Mouse (Mus musculus) kidney, embryonic 16.5 days (tissue): ENCODE measurements around the gene Cox6a2. TPM values are rescaled to one million over a fixed set of nuclear protein-coding genes. Genes with fewer than 3 reads are reported as not detected.
"Not testable (repeated sequence)": the region's sequence is repeated elsewhere in the genome, so short reads cannot be mapped to it uniquely, and the experiment has no call there.

Experiments used
- ATAC-seq: fragments of 200-750 bp; cut with Nextera tagmentation; 2 replicates; pipeline ENCODE4 v1.8.0; 2017; ENCODE audit warnings: moderate TSS enrichment; ENCODE audit not compliant: low FRiP score, low TSS enrichment
- H3K27ac ChIP-seq: fragments of 300-500 bp; sonication (generic); 2 replicates; pipeline ENCODE4 v1.5.1; 2014; ENCODE audit warnings: low read length
- H3K27me3 ChIP-seq: fragments of 300-500 bp; sonication (generic); 2 replicates; pipeline ENCODE4 v1.6.1; 2014; ENCODE audit warnings: low read length, control low read depth, mixed read lengths; ENCODE audit not compliant: insufficient read depth
- H3K36me3 ChIP-seq: fragments of 300-500 bp; sonication (generic); 2 replicates; pipeline ENCODE4 v1.6.1; 2014; ENCODE audit warnings: low read length, control low read depth, mixed read lengths; ENCODE audit not compliant: insufficient read depth
- H3K4me1 ChIP-seq: fragments of 300-500 bp; sonication (generic); 2 replicates; pipeline ENCODE4 v1.6.1; 2014; ENCODE audit warnings: low read length, control low read depth, mixed read lengths; ENCODE audit not compliant: insufficient read depth
- H3K4me2 ChIP-seq: fragments of 300-500 bp; sonication (generic); replicated peaks from 2 replicates; pipeline ENCODE4 v1.6.1; 2014; ENCODE audit warnings: low read depth, low read length
- H3K4me3 ChIP-seq: fragments of 300-500 bp; sonication (generic); 2 replicates; pipeline ENCODE4 v1.5.1; 2014; ENCODE audit warnings: mild to moderate bottlenecking, low read length
- H3K9ac ChIP-seq: fragments of 300-500 bp; sonication (generic); replicated peaks from 2 replicates; pipeline ENCODE4 v1.6.1; 2014; ENCODE audit warnings: low read length
- H3K9me3 ChIP-seq: fragments of 300-500 bp; sonication (generic); 2 replicates; pipeline ENCODE4 v1.6.1; 2016; ENCODE audit warnings: low read length, control low read depth
- WGBS: fragments of 180-500 bp; shearing (Covaris S2); extraction: QIAGEN DNeasy Blood & Tissue Kit; methylation state at CpG from one replicate; pipeline ENCODE4 v1.1.7; 2014; 5-methylcytosine and 5-hydroxymethylcytosine counted together
- polyA plus RNA-seq: library from polyadenylated mRNA; unstranded; fragments of >200 nt; fragmentation: Nextera tagmentation; extraction: Ambion mirVana; gene quantifications from 2 replicates; pipeline ENCODE4 v1.2.1, GENCODE M21; 2015

The Cox6a2 gene
- polyA plus RNA-seq, 1 experiment from 2014 or later: 1.7 TPM

- no peaks in the 10 kb centered on the region for H3K27me3 ChIP-seq
- H3K4me2 ChIP-seq: no peak overlapping the region
- H3K9me3 ChIP-seq: no peaks in the 10 kb centered on the region
- no peak overlapping the region for H3K9ac ChIP-seq
- 78% methylated on average over 9 of the region's 9 CpGs for WGBS
- no peak overlapping the region for H3K4me3 ChIP-seq
- no peak overlapping the region for H3K27ac ChIP-seq
- H3K4me1 ChIP-seq: no peaks in the 10 kb centered on the region
- ATAC-seq: no peak
- H3K36me3 ChIP-seq: no peaks in the 10 kb centered on the region
Measured at GRCm38 (mm10) chr7:128203071-128203470, 3.1 kb downstream of the Cox6a2 start.

DNA sequence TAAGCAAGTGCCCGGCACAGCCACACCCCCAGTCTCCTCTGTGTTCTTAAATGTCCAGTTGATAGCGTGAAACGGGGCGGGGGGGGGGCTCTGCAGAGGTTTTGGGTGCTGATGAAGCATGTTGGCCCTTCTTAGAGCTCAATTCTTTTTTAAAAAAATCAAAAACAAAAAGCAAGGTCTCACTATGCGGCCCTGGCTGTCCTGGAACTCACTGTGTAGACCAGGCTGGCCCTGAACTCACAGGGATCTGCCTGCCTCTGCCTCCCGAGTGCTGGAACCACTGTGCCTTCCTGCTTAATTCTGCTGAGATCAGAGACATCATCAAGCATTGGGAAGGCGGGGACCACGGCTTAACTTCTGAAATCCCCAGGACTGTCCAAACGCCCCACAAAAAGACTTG is 4.6 kb downstream of the Cox6a2 start:
- WGBS: 84% methylated on average over 9 of the region's 9 CpGs
- no peak for ATAC-seq
- Histone ChIP-seq H3K9ac (no peak overlapping the region), H3K4me1 (no peaks in the 10 kb centered on the region), H3K4me2 (no peak overlapping the region), H3K9me3 (no peaks in the 10 kb centered on the region), H3K27ac (no peak overlapping the region), H3K36me3 (no peaks in the 10 kb centered on the region), H3K4me3 (no peak overlapping the region), H3K27me3 (no peaks in the 10 kb centered on the region)

DNA sequence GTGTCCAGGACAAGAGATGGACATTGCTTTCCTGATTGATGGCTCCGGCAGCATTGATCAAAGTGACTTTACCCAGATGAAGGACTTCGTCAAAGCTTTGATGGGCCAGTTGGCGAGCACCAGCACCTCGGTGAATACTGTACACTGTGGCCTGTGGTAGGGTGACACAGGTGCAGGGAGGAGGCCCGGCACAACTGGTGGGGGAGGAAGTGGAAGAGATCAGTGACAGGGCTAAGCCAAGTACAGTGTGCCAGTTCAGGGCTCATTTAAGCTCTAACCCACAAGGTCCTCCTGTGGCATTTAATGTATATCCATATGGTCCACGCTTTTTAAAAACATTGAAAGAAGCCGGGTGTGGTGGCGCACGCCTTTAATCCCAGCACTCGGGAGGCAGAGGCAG is 24.5 kb downstream of the Cox6a2 start:
- Histone ChIP-seq H3K4me2 (no peak overlapping the region), H3K4me1 (no peaks in the 10 kb centered on the region), H3K36me3 (no peaks in the 10 kb centered on the region), H3K9ac (no peak overlapping the region), H3K9me3 (no peaks in the 10 kb centered on the region), H3K27me3 (no peaks in the 10 kb centered on the region), H3K27ac (no peak overlapping the region), H3K4me3 (no peak overlapping the region)
- no peak for ATAC-seq
- WGBS: 89% methylated on average over 10 of the region's 10 CpGs

GRCm38 (mm10) chr7:128180546-128180945 is 25.6 kb downstream of the Cox6a2 start:
- Histone ChIP-seq H3K27me3 (no peaks in the 10 kb centered on the region), H3K36me3 (no peaks in the 10 kb centered on the region), H3K4me3 (no peak overlapping the region), H3K4me1 (no peaks in the 10 kb centered on the region), H3K9me3 (no peaks in the 10 kb centered on the region), H3K4me2 (no peak overlapping the region), H3K9ac (no peak overlapping the region), H3K27ac (no peak overlapping the region)
- 74% methylated on average over 6 of the region's 6 CpGs for WGBS
- no peak for ATAC-seq

GRCm38 (mm10) chr7:128180126-128180525 is 26.1 kb downstream of the Cox6a2 start:
- ATAC-seq: no peak
- no peaks in the 10 kb centered on the region for H3K9me3 ChIP-seq

GRCm38 (mm10) chr7:128178385-128178784 is 27.8 kb downstream of the Cox6a2 start:
- no peak overlapping the region for H3K4me3 ChIP-seq
- H3K4me1 ChIP-seq: no peaks in the 10 kb centered on the region
- no peaks in the 10 kb centered on the region for H3K36me3 ChIP-seq
- no peaks in the 10 kb centered on the region for H3K9me3 ChIP-seq
- no peaks in the 10 kb centered on the region for H3K27me3 ChIP-seq
- no peak overlapping the region for H3K4me2 ChIP-seq
- no peak overlapping the region for H3K9ac ChIP-seq
- no peak overlapping the region for H3K27ac ChIP-seq
- no peak for ATAC-seq
- 78% methylated on average over 2 of the region's 2 CpGs for WGBS

More at GRCm38 (mm10) chr7:128180126-128180525, 26.1 kb downstream of the Cox6a2 start:
- Histone ChIP-seq H3K4me1 (no peaks in the 10 kb centered on the region), H3K4me2 (no peak overlapping the region), H3K27ac (no peak overlapping the region), H3K4me3 (no peak overlapping the region), H3K27me3 (no peaks in the 10 kb centered on the region), H3K36me3 (no peaks in the 10 kb centered on the region), H3K9ac (no peak overlapping the region)
- WGBS: 70% methylated on average over 7 of the region's 7 CpGs

- Histone ChIP-seq H3K4me2 (no peak overlapping the region), H3K9me3 (no peaks in the 10 kb centered on the region), H3K9ac (no peak overlapping the region), H3K36me3 (no peaks in the 10 kb centered on the region), H3K27me3 (no peaks in the 10 kb centered on the region), H3K4me3 (no peak overlapping the region), H3K27ac (no peak overlapping the region), H3K4me1 (no peaks in the 10 kb centered on the region)
- ATAC-seq: no peak
- 77% methylated on average over 3 of the region's 3 CpGs for WGBS
Measured at GRCm38 (mm10) chr7:128169996-128170395, 36.2 kb downstream of the Cox6a2 start.

DNA sequence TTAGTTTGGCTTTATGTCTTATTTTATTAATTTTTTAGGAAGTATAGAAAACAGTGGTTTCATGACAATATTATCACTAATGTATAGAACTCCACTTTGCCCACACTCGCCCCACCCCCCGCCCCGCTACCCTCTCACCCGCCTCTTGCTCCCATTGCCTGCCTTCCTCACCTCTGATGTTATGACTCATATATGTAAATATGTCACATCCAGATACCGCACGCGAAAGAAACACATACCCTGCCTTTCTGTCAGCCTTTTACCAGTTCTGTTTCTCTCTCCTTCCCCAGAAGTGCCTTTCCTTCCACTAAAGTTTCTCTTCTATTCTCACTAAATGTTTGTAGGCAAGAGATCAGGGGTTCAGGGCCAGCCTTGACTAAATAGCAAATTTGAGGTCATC is 39.8 kb downstream of the Cox6a2 start:
- no peak overlapping the region for H3K9ac ChIP-seq
- no peaks in the 10 kb centered on the region for H3K36me3 ChIP-seq
- no peak overlapping the region for H3K27ac ChIP-seq
- H3K9me3 ChIP-seq: no peaks in the 10 kb centered on the region
- no peaks in the 10 kb centered on the region for H3K27me3 ChIP-seq
- H3K4me3 ChIP-seq: no peak overlapping the region
- H3K4me2 ChIP-seq: no peak overlapping the region
- ATAC-seq: no peak
- H3K4me1 ChIP-seq: no peaks in the 10 kb centered on the region
- WGBS: 85% methylated on average over 7 of the region's 7 CpGs

DNA sequence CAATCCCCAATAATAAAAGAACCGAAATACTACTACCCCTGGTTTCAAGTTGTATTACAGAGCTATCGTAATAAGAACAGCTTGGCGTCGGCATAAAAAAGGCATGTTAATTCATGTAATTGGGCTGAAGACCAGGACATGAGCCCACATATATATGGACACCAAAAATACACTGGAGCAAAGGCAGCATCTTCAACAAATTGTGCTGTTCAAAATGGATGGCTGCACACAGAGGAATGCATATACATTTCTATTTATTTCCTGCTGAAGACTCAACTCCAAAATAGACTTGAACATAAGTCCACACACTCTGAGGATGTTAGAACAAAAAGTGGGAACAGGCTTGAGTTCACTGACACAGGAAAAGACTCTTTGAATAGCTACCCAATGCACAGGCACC is 42.2 kb downstream of the Cox6a2 start:
- Histone ChIP-seq H3K27me3 (no peaks in the 10 kb centered on the region), H3K9me3 (no peaks in the 10 kb centered on the region), H3K4me3 (no peak overlapping the region), H3K36me3 (no peaks in the 10 kb centered on the region), H3K4me1 (no peaks in the 10 kb centered on the region), H3K4me2 (no peak overlapping the region), H3K9ac (no peak overlapping the region), H3K27ac (no peak overlapping the region)
- WGBS: 95% methylated on average over 4 of the region's 4 CpGs
- no peak for ATAC-seq

DNA sequence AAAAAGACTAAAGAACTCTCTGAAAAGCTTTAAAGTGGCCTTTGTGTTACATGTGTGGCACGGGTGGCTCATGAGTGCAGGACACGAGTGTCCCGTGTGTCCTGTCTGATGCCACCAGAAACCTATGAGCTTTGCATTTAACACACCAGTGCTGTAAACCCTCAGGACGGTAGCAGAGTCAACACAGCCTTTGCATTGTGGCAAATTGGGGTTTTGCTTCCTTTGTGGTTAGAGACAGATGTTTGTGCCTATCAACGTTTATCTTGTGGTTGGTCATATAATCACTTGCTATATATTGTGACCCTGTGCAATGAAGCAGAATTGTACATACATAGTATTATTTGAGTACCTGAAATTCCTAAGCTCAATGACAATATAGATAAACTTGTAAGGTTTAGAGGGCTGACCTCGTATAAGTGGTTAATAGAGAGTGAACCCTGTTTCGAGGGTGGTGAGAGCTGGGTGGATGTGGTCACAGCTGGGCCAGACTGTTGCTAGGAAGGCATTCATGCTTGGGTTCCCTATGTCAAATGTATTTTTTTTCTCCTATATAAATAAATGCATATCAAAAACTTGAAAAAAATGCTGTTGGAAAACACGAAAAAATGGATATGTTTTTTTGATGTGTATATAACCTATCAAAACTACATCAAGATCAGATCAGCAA is 47.4 kb downstream of the Cox6a2 start:
- H3K4me2 ChIP-seq, ATAC-seq, H3K27me3 ChIP-seq, H3K4me3 ChIP-seq, H3K4me1 ChIP-seq, H3K9me3 ChIP-seq, H3K36me3 ChIP-seq, H3K27ac ChIP-seq, H3K9ac ChIP-seq: not testable (repeated sequence)
- WGBS: 66% methylated on average over 8 of the region's 8 CpGs
